In genomic region chr16:7150201-7150791, GRCm38 (mm10) we compare ENCODE assay signal across 8 mouse cellular contexts.
DNase-seq lines count a peak whose midpoint lies in the region; ATAC-seq lines count a peak whose summit lies in the region.

No protein-coding gene starts in this region.

- peak; percentile 72 for DNase-seq in brain, adult 2 months (ENCODE audit: low read depth, low spot score)
- DNase-seq in lung, postnatal 4 days = peak; percentile 28 to 57
- DNase-seq in thymus, postnatal 4 days = no peak
- no peak for DNase-seq in layer of hippocampus, postnatal 14 days (ENCODE audit: low spot score in 2 of 2)
- no peak for DNase-seq in cerebellum, adult 8-10 months

- H3K4me2 ChIP-seq in embryonic facial prominence, embryonic 15.5 days (replicated peaks) = peak overlapping the region; percentile 33
- no peak overlapping the region for H3K4me2 ChIP-seq in heart, embryonic 14.5 days (ENCODE audit: low read length)
- H3K4me2 ChIP-seq in kidney, embryonic 16.5 days (replicated peaks; ENCODE audit: low read depth, low read length) = peak overlapping the region; percentile 64

- no peak; the same call in 1 of the 2 replicates for ATAC-seq in embryonic facial prominence, embryonic 15.5 days (ENCODE audit: insufficient number of reproducible peaks, low FRiP score, low TSS enrichment, low read depth)
- ATAC-seq in heart, embryonic 14.5 days (ENCODE audit: insufficient number of reproducible peaks, insufficient read depth, low FRiP score, low read depth) = peak; percentile 58; the same call in 1 of the 2 replicates
- peak; percentile 90 for ATAC-seq in kidney, embryonic 16.5 days (ENCODE audit: low FRiP score, low TSS enrichment)

- peak overlapping the region; percentile 69 for H3K27ac ChIP-seq in embryonic facial prominence, embryonic 15.5 days (replicated peaks)
- H3K27ac ChIP-seq in heart, embryonic 14.5 days (replicated peaks in 1 of 2; ENCODE audit: control insufficient read depth in 1 of 2, insufficient read depth in 1 of 2, low read depth in 2 of 2, low read length in 2 of 2) = no peak overlapping the region
- H3K27ac ChIP-seq in kidney, embryonic 16.5 days (ENCODE audit: low read length) = peak overlapping the region; percentile 67

- WGBS in embryonic facial prominence, embryonic 15.5 days = 4% methylated on average over 8 of the region's 8 CpGs
- 45% methylated on average over 8 of the region's 8 CpGs for WGBS in heart, embryonic 14.5 days
- 11% methylated on average over 8 of the region's 8 CpGs for WGBS in kidney, embryonic 16.5 days

- no peak overlapping the region for H3K4me3 ChIP-seq in embryonic facial prominence, embryonic 15.5 days (replicated peaks)
- no peak overlapping the region for H3K4me3 ChIP-seq in heart, embryonic 14.5 days (ENCODE audit: control insufficient read depth in 1 of 2, insufficient read depth in 1 of 2, low read depth in 1 of 2, low read length in 2 of 2)
- H3K4me3 ChIP-seq in kidney, embryonic 16.5 days (ENCODE audit: low read length) = peak overlapping the region; percentile 41

- H3K4me1 ChIP-seq in embryonic facial prominence, embryonic 15.5 days = peaks cover 16% of the 10 kb centered on the region
- peaks cover 6 to 10% of the 10 kb centered on the region in 2 experiments for H3K4me1 ChIP-seq in heart, embryonic 14.5 days (ENCODE audit: control insufficient read depth in 2 of 2, insufficient read depth in 2 of 2, low read length in 2 of 2)
- peaks cover 50% of the 10 kb centered on the region for H3K4me1 ChIP-seq in kidney, embryonic 16.5 days (ENCODE audit: insufficient read depth, low read length)

- no peaks in the 10 kb centered on the region for H3K27me3 ChIP-seq in embryonic facial prominence, embryonic 15.5 days
- H3K27me3 ChIP-seq in heart, embryonic 14.5 days (ENCODE audit: control insufficient read depth, insufficient read depth, low read length) = 0 out of 2 replicates have a peak, but pooled peaks cover 5% of the 10 kb centered on the region
- no peaks in the 10 kb centered on the region for H3K27me3 ChIP-seq in kidney, embryonic 16.5 days (ENCODE audit: insufficient read depth, low read length)

- H3K9me3 ChIP-seq in embryonic facial prominence, embryonic 15.5 days (replicated peaks) = no peaks in the 10 kb centered on the region
- no peaks in the 10 kb centered on the region for H3K9me3 ChIP-seq in heart, embryonic 14.5 days (ENCODE audit: control insufficient read depth, low read length)
- no peaks in the 10 kb centered on the region for H3K9me3 ChIP-seq in kidney, embryonic 16.5 days (ENCODE audit: low read length)

- H3K36me3 ChIP-seq in embryonic facial prominence, embryonic 15.5 days = no peaks in the 10 kb centered on the region
- no peaks in the 10 kb centered on the region for H3K36me3 ChIP-seq in heart, embryonic 14.5 days (ENCODE audit: control insufficient read depth, insufficient read depth, low read length)
- H3K36me3 ChIP-seq in kidney, embryonic 16.5 days (ENCODE audit: insufficient read depth, low read length) = no peaks in the 10 kb centered on the region

- no peak overlapping the region for H3K9ac ChIP-seq in embryonic facial prominence, embryonic 15.5 days
- H3K9ac ChIP-seq in heart, embryonic 14.5 days (ENCODE audit: low read length) = 0 out of 2 replicates have a peak overlapping the region, but pooled peaks have one; percentile 21
- no peak overlapping the region; the same call in 1 of the 2 replicates for H3K9ac ChIP-seq in kidney, embryonic 16.5 days (replicated peaks; ENCODE audit: low read length)

Comparison
In these comparisons a context has a peak if more than half of its experiments do, and no peak if none do; other contexts are left out.
1. DNase-seq: peak in brain, adult 2 months (single experiment) and lung, postnatal 4 days (2 of 2); none in thymus, postnatal 4 days (single experiment), layer of hippocampus, postnatal 14 days (0 of 2) and cerebellum, adult 8-10 months (single experiment).
2. H3K27ac ChIP-seq: peak in embryonic facial prominence, embryonic 15.5 days (single experiment) and kidney, embryonic 16.5 days (single experiment); none in heart, embryonic 14.5 days (0 of 2).